Mouse (Mus musculus): Measurements from ENCODE around the gene Kiz. TPM values are rescaled to one million over a fixed set of nuclear protein-coding genes. Genes with fewer than 3 reads are reported as not detected.

Kiz gene
- total and polyA plus RNA-seq, 3 experiments: 8.2 to 13.1 TPM; not detected in 1

- Histone ChIP-seq H3K4me1 (ENCODE audit: control insufficient read depth in 1 of 2, insufficient read depth in 2 of 2, low read length in 2 of 2) (peaks cover 2 to 11% of the 10 kb centered on the region in 2 experiments; a peak in 2 of 4 replicates), H3K9ac (ENCODE audit: control insufficient read depth, low read depth, low read length, poor library complexity, severe bottlenecking) (no peak overlapping the region), H3K27me3 (ENCODE audit: control insufficient read depth in 1 of 2, insufficient read depth in 2 of 2, low read length in 2 of 2) (no peaks in the 10 kb centered on the region), H3K36me3 (ENCODE audit: control insufficient read depth in 1 of 2, insufficient read depth in 2 of 2, low read length in 2 of 2) (peaks cover 0 to 10% of the 10 kb centered on the region in 2 experiments; a peak in 2 of 4 replicates), H3K9me3 (replicated peaks; ENCODE audit: insufficient read depth, low read length) (no peaks in the 10 kb centered on the region), H3K4me3 (ENCODE audit: control insufficient read depth in 1 of 2, insufficient read depth in 1 of 2, low read depth in 2 of 2, low read length in 2 of 2) (no peak overlapping the region), H3K27ac (ENCODE audit: control insufficient read depth, low read depth, low read length) (no peak overlapping the region), H3K79me2 (ENCODE audit: control insufficient read depth, insufficient read depth, low read length, poor library complexity) (no peaks in the 10 kb centered on the region)
- DNase-seq (ENCODE audit: low read depth, low spot score): no peak
- TF ChIP-seq CTCF (IDR thresholded peaks at IDR 0.05 in 2 of 3, conservative IDR thresholded peaks at IDR 0.05 in 1 of 3; ENCODE audit: control insufficient read depth in 1 of 3, insufficient read depth in 1 of 3, low read depth in 2 of 3, low read length in 3 of 3, poor library complexity in 1 of 3, severe bottlenecking in 1 of 3): no peak
- 0 out of 2 replicates have a peak, but pooled peaks have one; percentile 32 for TF ChIP-seq TCF12 (IDR thresholded peaks at IDR 0.05; ENCODE audit: low read depth, low read length)
- TF ChIP-seq EP300 (IDR thresholded peaks at IDR 0.05; ENCODE audit: low read depth in 1 of 2, low read length in 2 of 2): peak; percentile 14 to 52; a peak in 3 of 4 replicates
- no peak for TF ChIP-seq USF1 (IDR thresholded peaks at IDR 0.05; ENCODE audit: low read depth, low read length)
- no peak for TF ChIP-seq ZMIZ1 (IDR thresholded peaks at IDR 0.05; ENCODE audit: low read depth, low read length)
- no peak for TF ChIP-seq TAL1 (IDR thresholded peaks at IDR 0.05; ENCODE audit: low read length)
- TF ChIP-seq ZNF384 (IDR thresholded peaks at IDR 0.05; ENCODE audit: low read depth, low read length): no peak
- peak; percentile 57; the same call in 1 of the 2 replicates for TF ChIP-seq RCOR1 (IDR thresholded peaks at IDR 0.05; ENCODE audit: low read depth, low read length)
- peak; percentile 69; the same call in 1 of the 2 replicates for TF ChIP-seq MXI1 (IDR thresholded peaks at IDR 0.05; ENCODE audit: low read depth, low read length)
- TF ChIP-seq GATA1 (IDR thresholded peaks at IDR 0.05; ENCODE audit: low read depth, low read length): peak; percentile 73
- peak; percentile 45; the same call in 1 of the 2 replicates for TF ChIP-seq ETS1 (IDR thresholded peaks at IDR 0.05; ENCODE audit: low read depth, low read length)
Measured at GRCm38 (mm10) chr2:146986429-146986828, 130.8 kb downstream of the Kiz start.

GRCm38 (mm10) chr2:147007265-147007664, 151.6 kb downstream of the Kiz start:
- peaks cover 0 to 18% of the 10 kb centered on the region in 2 experiments; a peak in 2 of 4 replicates for H3K36me3 ChIP-seq (ENCODE audit: control insufficient read depth in 1 of 2, insufficient read depth in 2 of 2, low read length in 2 of 2)
- no peak overlapping the region for H3K27ac ChIP-seq (ENCODE audit: control insufficient read depth, low read depth, low read length)
- no peak overlapping the region for H3K9ac ChIP-seq (ENCODE audit: control insufficient read depth, low read depth, low read length, poor library complexity, severe bottlenecking)
- DNase-seq (ENCODE audit: low read depth, low spot score): no peak
- TF ChIP-seq RAD21 (IDR thresholded peaks at IDR 0.05; ENCODE audit: low read depth, low read length) (no peak), GATA1 (IDR thresholded peaks at IDR 0.05; ENCODE audit: low read depth, low read length) (peak; percentile 49), NELFE (IDR thresholded peaks at IDR 0.05; ENCODE audit: low read depth, low read length) (no peak), TCF12 (IDR thresholded peaks at IDR 0.05; ENCODE audit: low read depth, low read length) (peak; percentile 56; the same call in 1 of the 2 replicates), CTCF (IDR thresholded peaks at IDR 0.05 in 2 of 3, conservative IDR thresholded peaks at IDR 0.05 in 1 of 3; ENCODE audit: control insufficient read depth in 1 of 3, insufficient read depth in 1 of 3, low read depth in 2 of 3, low read length in 3 of 3, poor library complexity in 1 of 3, severe bottlenecking in 1 of 3) (no peak), NRF1 (IDR thresholded peaks at IDR 0.05; ENCODE audit: insufficient read depth, low read depth, low read length, poor library complexity, severe bottlenecking) (no peak), EP300 (IDR thresholded peaks at IDR 0.05; ENCODE audit: low read depth in 1 of 2, low read length in 2 of 2) (peak; percentile 12 to 27; a peak in 2 of 4 replicates)
- H3K9me3 ChIP-seq (replicated peaks; ENCODE audit: insufficient read depth, low read length): no peaks in the 10 kb centered on the region
- peaks cover 9 to 23% of the 10 kb centered on the region in 2 experiments for H3K4me1 ChIP-seq (ENCODE audit: control insufficient read depth in 1 of 2, insufficient read depth in 2 of 2, low read length in 2 of 2)
- H3K4me3 ChIP-seq (ENCODE audit: control insufficient read depth in 1 of 2, insufficient read depth in 1 of 2, low read depth in 2 of 2, low read length in 2 of 2): no peak overlapping the region
- H3K27me3 ChIP-seq (ENCODE audit: control insufficient read depth in 1 of 2, insufficient read depth in 2 of 2, low read length in 2 of 2): no peaks in the 10 kb centered on the region
- H3K79me2 ChIP-seq (ENCODE audit: control insufficient read depth, insufficient read depth, low read length, poor library complexity): no peaks in the 10 kb centered on the region

All from MEL (cell line).